Mouse (Mus musculus) liver, embryonic 18 days (tissue): ENCODE data around the gene Aldh1b1. TPM values are rescaled to one million over a fixed set of nuclear protein-coding genes. Genes with fewer than 3 reads are reported as not detected.

Experiments
- polyA plus RNA-seq: library from polyadenylated mRNA; depleted of rRNA; stranded (reverse); fragments of >200 nt; gene quantifications from 2 replicates; pipeline ENCODE4 v1.2.3, GENCODE M21; 2012; rRNA removed

Aldh1b1 gene
- polyA plus RNA-seq: 46.7 and 48.7 TPM in 2 replicates

DNA sequence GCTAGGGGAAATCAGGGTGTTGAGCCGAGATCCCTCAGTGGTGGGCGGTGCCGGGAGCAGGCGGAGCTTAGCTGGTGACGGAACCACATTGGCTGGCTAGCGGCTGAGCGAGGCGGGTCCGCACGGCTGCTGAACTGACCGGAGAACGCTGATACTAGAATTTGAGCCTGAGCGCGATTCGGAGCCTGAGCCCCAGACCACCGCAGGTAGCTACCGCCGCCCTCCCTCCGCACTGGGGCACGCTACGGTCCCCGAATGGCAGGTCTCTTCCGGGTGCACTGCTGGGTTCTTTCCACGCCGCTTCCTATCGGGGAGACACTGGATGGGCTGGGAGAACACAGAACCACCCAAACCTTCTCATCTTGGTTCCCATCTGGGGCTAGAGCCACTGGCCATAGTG, at the start of gene Aldh1b1:
Aldh1b1 (plus strand) TSS at position 59 of the 400 bp plus-strand sequence.

GRCm38 (mm10) chr4:45826275-45827040, 27.6 kb downstream of the Aldh1b1 start, which contains the start of gene Igfbpl1:
Gene Igfbpl1 (minus strand): TSS chr4:45826923.

DNA sequence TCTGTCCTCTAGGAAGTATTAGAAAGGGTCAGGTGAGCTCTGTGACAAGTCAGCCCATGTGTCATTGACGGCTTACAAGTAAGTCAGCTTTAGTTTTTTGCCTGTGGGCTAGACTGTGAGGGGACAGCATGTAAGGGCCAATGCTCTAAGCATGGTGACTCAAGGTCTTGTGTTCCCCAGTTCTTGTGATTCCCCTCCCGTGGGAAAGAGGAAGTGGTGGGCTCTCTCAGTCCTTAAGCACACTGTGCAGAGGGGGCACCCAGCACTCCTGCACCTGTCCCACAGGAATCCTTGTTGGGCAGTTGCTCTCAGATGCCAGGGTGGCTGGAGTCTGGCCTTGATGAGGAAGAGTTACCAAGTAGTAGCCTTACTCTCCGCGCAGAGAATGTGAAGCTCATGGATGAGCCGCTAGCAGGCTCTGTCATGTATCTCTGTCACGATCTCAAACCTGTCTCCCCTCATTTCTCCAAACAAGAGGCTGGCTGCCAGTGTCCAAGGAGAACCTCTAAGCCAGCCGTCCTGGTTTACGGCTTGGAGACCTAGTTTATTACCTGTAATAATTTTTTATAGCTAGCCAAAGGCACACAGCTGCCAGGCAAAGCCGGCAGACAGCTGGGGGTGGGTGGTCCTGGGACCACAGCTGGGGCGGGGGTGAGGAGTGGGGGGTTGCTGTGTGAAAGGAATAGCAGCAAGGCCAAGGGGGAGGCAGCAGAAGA, 49.4 kb downstream of the Aldh1b1 start, which contains the start of gene Stra6l:
Stra6l (plus strand) TSS at position 556 of the 716 bp plus-strand sequence.

Other genes with a start within 250 kb of the Aldh1b1 start
- 0.01 TPM in 1 of 2 replicates, not detected in the other for gene Igfbpl1, start 27.9 kb downstream of the Aldh1b1 start, polyA plus RNA-seq
- gene Stra6l, start 49.6 kb downstream of the Aldh1b1 start, polyA plus RNA-seq: 13.9 and 18.9 TPM in 2 replicates
- gene Ccdc180, start 91.3 kb downstream of the Aldh1b1 start, polyA plus RNA-seq: 0.06 and 0.07 TPM in 2 replicates
- 15.3 and 16.2 TPM in 2 replicates for gene Tdrd7, start 166.3 kb downstream of the Aldh1b1 start, polyA plus RNA-seq
- 13.1 and 13.7 TPM in 2 replicates for gene Tmod1, start 239.9 kb downstream of the Aldh1b1 start, polyA plus RNA-seq